Mouse (Mus musculus): ENCODE data around the gene Dvl2. TPM values are rescaled to one million over a fixed set of nuclear protein-coding genes. Genes with fewer than 3 reads are reported as not detected.

Dvl2 gene
- polyA plus RNA-seq, 1 experiment = 60.1 TPM

- Histone ChIP-seq H3K27me3 (ENCODE audit: control insufficient read depth, insufficient read depth, low read length, poor library complexity, severe bottlenecking) (no peaks in the 10 kb centered on the region), H3K9me3 (replicated peaks; ENCODE audit: control insufficient read depth, insufficient read depth, low read length, poor library complexity, severe bottlenecking) (no peaks in the 10 kb centered on the region), H3K9ac (ENCODE audit: low read depth, poor library complexity, severe bottlenecking) (no peak overlapping the region), H3K4me3 (ENCODE audit: low read depth, low read length) (no peak overlapping the region), H3K27ac (ENCODE audit: insufficient read depth, low read length) (no peak overlapping the region), H3K36me3 (ENCODE audit: control insufficient read depth, insufficient read depth, low read length, poor library complexity, severe bottlenecking) (no peaks in the 10 kb centered on the region), H3K4me1 (ENCODE audit: control insufficient read depth, insufficient read depth, low read length) (no peaks in the 10 kb centered on the region)
- TF ChIP-seq EP300 (IDR thresholded peaks at IDR 0.05; ENCODE audit: insufficient read depth, low read depth, low read length) = no peak
- peak; percentile 88 for TF ChIP-seq CTCF (IDR thresholded peaks at IDR 0.05; ENCODE audit: low read depth, low read length)
- TF ChIP-seq POLR2A (IDR thresholded peaks at IDR 0.05; ENCODE audit: insufficient read depth, low read length) = no peak
Measured at GRCm38 (mm10) chr11:70055618-70056214, 55.3 kb downstream of the Dvl2 start.

- Histone ChIP-seq H3K36me3 (ENCODE audit: control insufficient read depth, insufficient read depth, low read length, poor library complexity, severe bottlenecking) (no peaks in the 10 kb centered on the region), H3K9me3 (replicated peaks; ENCODE audit: control insufficient read depth, insufficient read depth, low read length, poor library complexity, severe bottlenecking) (no peaks in the 10 kb centered on the region), H3K27me3 (ENCODE audit: control insufficient read depth, insufficient read depth, low read length, poor library complexity, severe bottlenecking) (no peaks in the 10 kb centered on the region), H3K4me1 (ENCODE audit: control insufficient read depth, insufficient read depth, low read length) (no peaks in the 10 kb centered on the region), H3K4me3 (ENCODE audit: low read depth, low read length) (no peak overlapping the region), H3K9ac (ENCODE audit: low read depth, poor library complexity, severe bottlenecking) (no peak overlapping the region), H3K27ac (ENCODE audit: insufficient read depth, low read length) (no peak overlapping the region)
- no peak for TF ChIP-seq EP300 (IDR thresholded peaks at IDR 0.05; ENCODE audit: insufficient read depth, low read depth, low read length)
Measured at GRCm38 (mm10) chr11:70057805-70058204, 57.4 kb downstream of the Dvl2 start.

- no peak overlapping the region for H3K27ac ChIP-seq (ENCODE audit: insufficient read depth, low read length)
- no peak for TF ChIP-seq EP300 (IDR thresholded peaks at IDR 0.05; ENCODE audit: insufficient read depth, low read depth, low read length)
Measured at GRCm38 (mm10) chr11:70059930-70060329, 59.5 kb downstream of the Dvl2 start.

More at GRCm38 (mm10) chr11:70059930-70060329, 59.5 kb downstream of the Dvl2 start:
- Histone ChIP-seq H3K4me1 (ENCODE audit: control insufficient read depth, insufficient read depth, low read length) (no peaks in the 10 kb centered on the region), H3K36me3 (ENCODE audit: control insufficient read depth, insufficient read depth, low read length, poor library complexity, severe bottlenecking) (no peaks in the 10 kb centered on the region), H3K4me3 (ENCODE audit: low read depth, low read length) (no peak overlapping the region), H3K9ac (ENCODE audit: low read depth, poor library complexity, severe bottlenecking) (no peak overlapping the region), H3K27me3 (ENCODE audit: control insufficient read depth, insufficient read depth, low read length, poor library complexity, severe bottlenecking) (no peaks in the 10 kb centered on the region), H3K9me3 (replicated peaks; ENCODE audit: control insufficient read depth, insufficient read depth, low read length, poor library complexity, severe bottlenecking) (no peaks in the 10 kb centered on the region)

Other genes with a start within 250 kb of the Dvl2 start
- gene Polr2a, start 242.0 kb upstream of the Dvl2 start, polyA plus RNA-seq (2011; ENCODE audit: insufficient read depth, insufficient read length, low read depth, missing spikeins) = 102 and 103 TPM in 2 replicates
- not detected in 2 replicates for gene Slc35g3, start 238.6 kb upstream of the Dvl2 start, polyA plus RNA-seq (2011; ENCODE audit: insufficient read depth, insufficient read length, low read depth, missing spikeins)
- gene Zbtb4, start 234.7 kb upstream of the Dvl2 start, polyA plus RNA-seq (2011; ENCODE audit: insufficient read depth, insufficient read length, low read depth, missing spikeins) = 3.6 and 4.8 TPM in 2 replicates
- 10.1 and 12.1 TPM in 2 replicates for gene Chrnb1, start 204.7 kb upstream of the Dvl2 start, polyA plus RNA-seq (2011; ENCODE audit: insufficient read depth, insufficient read length, low read depth, missing spikeins)
- 1.8 and 2.5 TPM in 2 replicates for gene Fgf11, start 198.7 kb upstream of the Dvl2 start, polyA plus RNA-seq (2011; ENCODE audit: insufficient read depth, insufficient read length, low read depth, missing spikeins)
- 10.1 and 11.6 TPM in 2 replicates for gene Tmem102, start 195.0 kb upstream of the Dvl2 start, polyA plus RNA-seq (2011; ENCODE audit: insufficient read depth, insufficient read length, low read depth, missing spikeins)
- gene Gm39566, start 185.3 kb upstream of the Dvl2 start, polyA plus RNA-seq (2011; ENCODE audit: insufficient read depth, insufficient read length, low read depth, missing spikeins) = not detected in 2 replicates
- gene Spem2, start 182.1 kb upstream of the Dvl2 start, polyA plus RNA-seq (2011; ENCODE audit: insufficient read depth, insufficient read length, low read depth, missing spikeins) = not detected in 2 replicates
- gene Spem1, start 178.4 kb upstream of the Dvl2 start, polyA plus RNA-seq (2011; ENCODE audit: insufficient read depth, insufficient read length, low read depth, missing spikeins) = not detected in 2 replicates
- gene Nlgn2, start 162.8 kb upstream of the Dvl2 start, polyA plus RNA-seq (2011; ENCODE audit: insufficient read depth, insufficient read length, low read depth, missing spikeins) = 19.6 and 25.4 TPM in 2 replicates
- 97.1 and 103 TPM in 2 replicates for gene Tmem256, start 162.1 kb upstream of the Dvl2 start, polyA plus RNA-seq (2011; ENCODE audit: insufficient read depth, insufficient read length, low read depth, missing spikeins)
- gene Plscr3, start 154.2 kb upstream of the Dvl2 start, polyA plus RNA-seq (2011; ENCODE audit: insufficient read depth, insufficient read length, low read depth, missing spikeins) = 27.2 and 31.2 TPM in 2 replicates
- gene Tnk1, start 141.9 kb upstream of the Dvl2 start, polyA plus RNA-seq (2011; ENCODE audit: insufficient read depth, insufficient read length, low read depth, missing spikeins) = 15.6 and 19.6 TPM in 2 replicates
- not detected in 2 replicates for gene Tmem95, start 122.6 kb upstream of the Dvl2 start, polyA plus RNA-seq (2011; ENCODE audit: insufficient read depth, insufficient read length, low read depth, missing spikeins)
- gene Kctd11, start 119.2 kb upstream of the Dvl2 start, polyA plus RNA-seq (2011; ENCODE audit: insufficient read depth, insufficient read length, low read depth, missing spikeins) = 5.2 and 6.3 TPM in 2 replicates
- gene Acap1, start 105.1 kb upstream of the Dvl2 start, polyA plus RNA-seq (2011; ENCODE audit: insufficient read depth, insufficient read length, low read depth, missing spikeins) = 1.5 and 2.3 TPM in 2 replicates
- gene 2810408A11Rik, start 99.6 kb upstream of the Dvl2 start, polyA plus RNA-seq (2011; ENCODE audit: insufficient read depth, insufficient read length, low read depth, missing spikeins) = 11.6 and 13.1 TPM in 2 replicates
- gene Neurl4, start 99.5 kb upstream of the Dvl2 start, polyA plus RNA-seq (2011; ENCODE audit: insufficient read depth, insufficient read length, low read depth, missing spikeins) = 27.9 and 32.4 TPM in 2 replicates
- 23.9 and 24.4 TPM in 2 replicates for gene Gps2, start 86.7 kb upstream of the Dvl2 start, polyA plus RNA-seq (2011; ENCODE audit: insufficient read depth, insufficient read length, low read depth, missing spikeins)
- gene Eif5a, start 78.6 kb upstream of the Dvl2 start, polyA plus RNA-seq (2011; ENCODE audit: insufficient read depth, insufficient read length, low read depth, missing spikeins) = 1,015 and 1,063 TPM in 2 replicates
- gene Ybx2, start 64.8 kb upstream of the Dvl2 start, polyA plus RNA-seq (2011; ENCODE audit: insufficient read depth, insufficient read length, low read depth, missing spikeins) = 55.2 and 57.2 TPM in 2 replicates
- 2.7 and 3.2 TPM in 2 replicates for gene Slc2a4, start 52.4 kb upstream of the Dvl2 start, polyA plus RNA-seq (2011; ENCODE audit: insufficient read depth, insufficient read length, low read depth, missing spikeins)
- gene Cldn7, start 35.8 kb upstream of the Dvl2 start, polyA plus RNA-seq (2011; ENCODE audit: insufficient read depth, insufficient read length, low read depth, missing spikeins) = 106 and 144 TPM in 2 replicates
- 61.9 and 63.4 TPM in 2 replicates for gene Ctdnep1, start 19.4 kb upstream of the Dvl2 start, polyA plus RNA-seq (2011; ENCODE audit: insufficient read depth, insufficient read length, low read depth, missing spikeins)
- 77.6 and 80.1 TPM in 2 replicates for gene Elp5, start 18.1 kb upstream of the Dvl2 start, polyA plus RNA-seq (2011; ENCODE audit: insufficient read depth, insufficient read length, low read depth, missing spikeins)
- gene Gabarap, start 9.5 kb upstream of the Dvl2 start, polyA plus RNA-seq (2011; ENCODE audit: insufficient read depth, insufficient read length, low read depth, missing spikeins) = 141 and 144 TPM in 2 replicates
- gene Phf23, start 4.8 kb upstream of the Dvl2 start, polyA plus RNA-seq (2011; ENCODE audit: insufficient read depth, insufficient read length, low read depth, missing spikeins) = 75.6 and 83.0 TPM in 2 replicates
- 17.1 and 19.8 TPM in 2 replicates for gene Acadvl, start 14.8 kb downstream of the Dvl2 start, polyA plus RNA-seq (2011; ENCODE audit: insufficient read depth, insufficient read length, low read depth, missing spikeins)
- gene Dlg4, start 16.3 kb downstream of the Dvl2 start, polyA plus RNA-seq (2011; ENCODE audit: insufficient read depth, insufficient read length, low read depth, missing spikeins) = 17.1 and 25.7 TPM in 2 replicates
- not detected in 2 replicates for gene Asgr1, start 53.5 kb downstream of the Dvl2 start, polyA plus RNA-seq (2011; ENCODE audit: insufficient read depth, insufficient read length, low read depth, missing spikeins)
- gene Asgr2, start 92.0 kb downstream of the Dvl2 start, polyA plus RNA-seq (2011; ENCODE audit: insufficient read depth, insufficient read length, low read depth, missing spikeins) = not detected in 2 replicates
- 0.37 and 0.43 TPM in 2 replicates for gene Mgl2, start 129.7 kb downstream of the Dvl2 start, polyA plus RNA-seq (2011; ENCODE audit: insufficient read depth, insufficient read length, low read depth, missing spikeins)
- gene Clec10a, start 155.6 kb downstream of the Dvl2 start, polyA plus RNA-seq (2011; ENCODE audit: insufficient read depth, insufficient read length, low read depth, missing spikeins) = not detected in 2 replicates
- 2.0 and 3.5 TPM in 2 replicates for gene Slc16a11, start 212.2 kb downstream of the Dvl2 start, polyA plus RNA-seq (2011; ENCODE audit: insufficient read depth, insufficient read length, low read depth, missing spikeins)
- gene Slc16a13, start 220.5 kb downstream of the Dvl2 start, polyA plus RNA-seq (2011; ENCODE audit: insufficient read depth, insufficient read length, low read depth, missing spikeins) = 8.9 and 11.2 TPM in 2 replicates
- gene Bcl6b, start 229.2 kb downstream of the Dvl2 start, polyA plus RNA-seq (2011; ENCODE audit: insufficient read depth, insufficient read length, low read depth, missing spikeins) = 4.1 TPM in 2 replicates
- gene 0610010K14Rik, start 237.3 kb downstream of the Dvl2 start, polyA plus RNA-seq (2011; ENCODE audit: insufficient read depth, insufficient read length, low read depth, missing spikeins) = 108 and 126 TPM in 2 replicates
- 0.55 and 0.65 TPM in 2 replicates for gene Gm21988, start 239.2 kb downstream of the Dvl2 start, polyA plus RNA-seq (2011; ENCODE audit: insufficient read depth, insufficient read length, low read depth, missing spikeins)
- gene Rnasek, start 239.2 kb downstream of the Dvl2 start, polyA plus RNA-seq (2011; ENCODE audit: insufficient read depth, insufficient read length, low read depth, missing spikeins) = 88.5 and 97.8 TPM in 2 replicates